Mouse (Mus musculus) mature B cell (primary cell): Measurements from ENCODE around the gene Pelo.

Source experiments
- in situ Hi-C: fragments of 300-500 bp; cut with MboI; formaldehyde crosslinking; loops from 2 replicates; pipeline ENCODE4 v1.14.3; 2019

Pelo gene

GRCm38 (mm10) chr13:115096965-115097364, 7.0 kb upstream of the Pelo start:
- in situ Hi-C loops = loop anchor here (25.0 kb wide), 1 partner anchor 260 kb away; no protein-coding TSS in a partner anchor

GRCm38 (mm10) chr13:115096216-115096615, 6.2 kb upstream of the Pelo start:
- in situ Hi-C loops = loop anchor here (25.0 kb wide), 1 partner anchor 259 kb away; no protein-coding TSS in a partner anchor

GRCm38 (mm10) chr13:115095392-115095791, 5.4 kb upstream of the Pelo start:
- in situ Hi-C loops = loop anchor here (25.0 kb wide), 1 partner anchor 258 kb away; no protein-coding TSS in a partner anchor

- in situ Hi-C loops = loop anchor here (25.0 kb wide), 1 partner anchor 254 kb away; no protein-coding TSS in a partner anchor
Observed at GRCm38 (mm10) chr13:115091511-115091910, 1.5 kb upstream of the Pelo start.

GRCm38 (mm10) chr13:115090977-115091445, 1.0 kb upstream of the Pelo start:
- in situ Hi-C loops = loop anchor here (25.0 kb wide), 1 partner anchor 254 kb away; no protein-coding TSS in a partner anchor

- in situ Hi-C loops = loop anchor here (25.0 kb wide), 1 partner anchor 252 kb away; no protein-coding TSS in a partner anchor
Observed at GRCm38 (mm10) chr13:115089395-115090025, 476 bp downstream of the Pelo start.

GRCm38 (mm10) chr13:115089020-115089394, 979 bp downstream of the Pelo start:
- in situ Hi-C loops = loop anchor here (25.0 kb wide), 1 partner anchor 252 kb away; no protein-coding TSS in a partner anchor

- in situ Hi-C loops = loop anchor here (25.0 kb wide), 1 partner anchor 249 kb away; no protein-coding TSS in a partner anchor
Observed at GRCm38 (mm10) chr13:115085974-115086373, 4.0 kb downstream of the Pelo start.

GRCm38 (mm10) chr13:115082339-115082738, 7.6 kb downstream of the Pelo start:
- in situ Hi-C loops = loop anchor here (25.0 kb wide), 1 partner anchor 245 kb away; no protein-coding TSS in a partner anchor

- in situ Hi-C loops = loop anchor here (25.0 kb wide), 1 partner anchor 243 kb away; no protein-coding TSS in a partner anchor
Observed at GRCm38 (mm10) chr13:115079996-115080585, 9.9 kb downstream of the Pelo start.

- in situ Hi-C loops = loop anchor here (25.0 kb wide), 1 partner anchor 242 kb away; no protein-coding TSS in a partner anchor
Observed at GRCm38 (mm10) chr13:115078997-115079685, 10.8 kb downstream of the Pelo start.

- in situ Hi-C loops = loop anchor here (25.0 kb wide), 1 partner anchor 240 kb away; no protein-coding TSS in a partner anchor
Observed at GRCm38 (mm10) chr13:115077346-115078134, 12.4 kb downstream of the Pelo start.

GRCm38 (mm10) chr13:115072386-115072785, 17.6 kb downstream of the Pelo start:
- in situ Hi-C loops = no loop called here

- in situ Hi-C loops = no loop called here
Observed at GRCm38 (mm10) chr13:115071431-115071830, 18.6 kb downstream of the Pelo start.

- in situ Hi-C loops = no loop called here
Observed at GRCm38 (mm10) chr13:115067968-115068330, 22.0 kb downstream of the Pelo start.

- in situ Hi-C loops = no loop called here
Observed at GRCm38 (mm10) chr13:115067324-115067967, 22.5 kb downstream of the Pelo start.

GRCm38 (mm10) chr13:115057555-115057954, 32.4 kb downstream of the Pelo start:
- in situ Hi-C loops = no loop called here

- in situ Hi-C loops = no loop called here
Observed at GRCm38 (mm10) chr13:115054783-115055182, 35.2 kb downstream of the Pelo start.

GRCm38 (mm10) chr13:115052568-115052967, 37.4 kb downstream of the Pelo start:
- in situ Hi-C loops = no loop called here

- in situ Hi-C loops = no loop called here
Observed at GRCm38 (mm10) chr13:115050660-115051559, 39.1 kb downstream of the Pelo start.
